Mouse (Mus musculus) layer of hippocampus, adult 18-20 months (tissue): ENCODE measurements around the gene Afp. TPM values are rescaled to one million over a fixed set of nuclear protein-coding genes. Genes with fewer than 3 reads are reported as not detected.

Experiments used
- DNase-seq, 2 experiments: peaks; one replicate each; pipeline ENCODE4 v3.0.0; 2022; ENCODE audit warnings: low spot score in 2 of 2
- total RNA-seq, 2 experiments: library from RNA; stranded (reverse); gene quantifications; 2 replicates each; pipeline ENCODE4 v1.2.3; 2021

Afp gene
- total RNA-seq, 2 experiments from 2014 or later = not detected

GRCm38 (mm10) chr5:90506507-90506906 is 16.0 kb downstream of the Afp start:
- no peak for DNase-seq

- DNase-seq = no peak
These were observed 16.9 kb downstream of the Afp start for GRCm38 (mm10) chr5:90507411-90507949.

- no peak for DNase-seq
These were observed 19.5 kb downstream of the Afp start for GRCm38 (mm10) chr5:90509828-90510592.

GRCm38 (mm10) chr5:90512288-90512955 is 21.9 kb downstream of the Afp start:
- DNase-seq = peak in 1 of 2 experiments; percentile 13

- no peak for DNase-seq
These were observed 25.0 kb downstream of the Afp start for GRCm38 (mm10) chr5:90515561-90515960.

- DNase-seq = no peak
These were observed 28.0 kb downstream of the Afp start, which contains the start of gene Afm for GRCm38 (mm10) chr5:90518356-90519100. Afm (plus strand) TSS chr5:90518932.

- DNase-seq = no peak
These were observed 60.7 kb downstream of the Afp start for GRCm38 (mm10) chr5:90551191-90551590.

- DNase-seq = no peak
These were observed 65.5 kb downstream of the Afp start for GRCm38 (mm10) chr5:90556052-90556451.

Other genes with a start within 250 kb of the Afp start
- gene Ankrd17, start 124.2 kb upstream of the Afp start, total RNA-seq = 100 to 1,000 TPM; 106 to 108 TPM
- 1 to 10 TPM; 1.6 to 1.7 TPM for gene Gm9958, start 123.5 kb upstream of the Afp start, total RNA-seq
- not detected for gene Alb, start 29.8 kb upstream of the Afp start, total RNA-seq
- not detected for gene Afm, start 28.2 kb downstream of the Afp start, total RNA-seq
- not detected for gene 5830473C10Rik, start 70.4 kb downstream of the Afp start, total RNA-seq
- 1 to 10 TPM; 1.0 to 1.3 TPM for gene Rassf6, start 149.9 kb downstream of the Afp start, total RNA-seq